Mouse (Mus musculus) small intestine, adult 2 months (tissue): ENCODE data around the gene Cend1.

ENCODE experiments used
- CTCF ChIP-seq: fragments of 200-500 bp; IDR thresholded peaks from 2 replicates; pipeline ENCODE4 v1.5.1; 2012; ENCODE audit warnings: low read depth, mild to moderate bottlenecking, control low read depth, inconsistent platforms, low read length, moderate library complexity, mixed read lengths; ENCODE audit not compliant: insufficient replicate concordance, insufficient read length; ENCODE audit errors: extremely low read depth
- POLR2A ChIP-seq: fragments of 200-500 bp; IDR thresholded peaks from 2 replicates; pipeline ENCODE4 v1.6.1; 2012; ENCODE audit warnings: low read depth, mild to moderate bottlenecking, control low read depth, inconsistent platforms, low read length, moderate library complexity

DNA sequence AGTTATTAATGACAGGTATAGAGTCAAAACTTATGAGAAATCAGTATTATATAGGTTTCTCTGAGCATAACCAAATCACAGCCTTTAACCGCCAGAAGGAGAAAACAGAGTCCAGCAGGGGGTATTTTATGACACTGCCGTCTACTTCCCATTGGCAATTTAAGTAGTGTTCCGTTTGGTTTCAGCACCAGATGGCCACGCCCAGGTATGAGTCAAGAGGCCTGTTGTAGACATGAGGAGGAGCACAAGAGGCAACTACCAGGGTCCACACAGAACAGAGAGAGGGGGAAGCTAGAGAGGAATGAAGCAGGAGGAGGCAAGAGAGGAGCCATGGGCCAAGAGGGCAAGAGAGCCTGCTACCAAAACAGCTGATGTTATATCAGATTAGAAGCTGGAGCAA is 49.7 kb downstream of the Cend1 start:
- no peak for TF ChIP-seq CTCF
- TF ChIP-seq POLR2A, result no peak
